Mouse (Mus musculus) lung, postnatal 4 days (tissue): Measurements from ENCODE around the gene Usp20.

Experiments
- DNase-seq, 2 experiments: peaks; one replicate each; pipeline ENCODE4 v3.0.0; 2021

The Usp20 gene

DNA sequence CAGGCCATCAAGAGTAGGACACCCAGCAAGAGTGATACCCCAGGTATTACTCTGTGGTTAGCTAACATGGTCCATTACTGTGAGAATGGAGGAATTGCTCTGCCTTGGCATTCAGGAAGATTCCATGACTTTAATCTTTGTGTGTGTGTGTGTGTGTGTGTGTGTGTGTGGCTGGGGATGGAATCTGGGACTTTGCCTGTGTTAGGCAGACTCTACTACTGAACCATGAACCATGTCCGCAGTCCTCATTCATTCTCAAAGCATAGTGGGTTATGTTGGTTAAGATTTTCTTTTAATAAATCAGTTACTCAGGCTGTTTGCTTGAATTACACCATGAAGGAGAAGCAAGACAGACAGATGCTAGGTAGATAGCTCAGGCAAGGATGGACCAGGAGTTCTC, 61.8 kb downstream of the Usp20 start:
- DNase-seq = no peak

DNA sequence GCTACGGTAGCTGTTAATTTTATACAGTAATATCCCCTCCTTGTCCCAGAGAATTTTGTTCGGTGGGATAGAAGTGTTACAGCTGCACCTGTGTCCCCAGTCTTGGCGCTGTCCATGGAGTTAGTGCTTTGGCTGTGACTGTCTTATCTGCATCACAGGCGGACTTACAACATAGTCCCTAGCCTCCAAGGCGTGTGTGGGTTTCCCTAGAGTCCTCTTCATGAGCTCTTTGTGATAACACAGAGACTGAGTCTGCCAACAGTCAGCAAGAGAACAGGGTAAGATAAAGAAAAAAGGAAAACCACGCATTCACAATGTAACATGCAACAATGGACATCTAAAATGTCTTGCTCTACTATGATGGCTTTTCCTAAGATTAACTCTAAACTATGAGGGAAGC, 66.0 kb downstream of the Usp20 start:
- no peak for DNase-seq

DNA sequence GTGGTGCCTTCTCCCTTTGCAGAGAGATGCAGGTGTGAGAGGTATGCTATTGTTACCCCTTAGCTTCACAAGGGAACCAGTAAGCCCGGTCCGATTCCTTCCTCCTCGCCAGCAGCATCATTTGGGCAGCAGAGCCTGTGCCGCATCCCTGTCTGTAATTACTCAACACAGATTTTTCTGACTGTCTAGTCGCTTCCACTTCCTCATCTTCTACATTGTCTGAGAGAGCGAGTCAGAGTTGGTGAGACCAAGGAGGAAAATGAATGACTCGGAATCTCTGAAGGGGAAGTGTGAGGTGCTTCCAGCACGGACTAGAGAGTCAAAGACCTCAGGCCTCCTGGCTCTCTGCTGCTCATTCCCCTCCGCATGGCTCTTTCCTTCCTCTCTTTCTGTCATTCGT, 70.4 kb downstream of the Usp20 start:
- DNase-seq = peak in 1 of 2 experiments; percentile 30

DNA sequence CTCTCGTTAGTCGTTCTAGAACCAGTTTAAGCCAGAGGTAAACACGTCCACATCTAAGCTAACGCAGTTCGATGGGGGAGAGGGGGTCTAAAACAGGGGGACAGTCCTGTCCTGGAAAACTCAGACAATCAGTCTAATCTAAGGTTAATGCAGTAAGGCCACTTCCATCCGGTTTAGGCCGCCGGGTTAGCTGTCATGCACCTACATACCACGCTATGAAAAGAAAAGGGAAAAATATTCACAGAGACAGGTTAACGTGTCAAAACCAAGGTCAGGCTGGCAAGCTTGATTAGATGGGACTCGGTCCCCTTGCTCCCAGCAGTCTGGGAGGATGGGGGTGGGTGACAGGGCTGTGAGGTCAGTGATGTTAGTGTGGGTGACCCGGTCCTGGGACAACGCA, 71.3 kb downstream of the Usp20 start:
- DNase-seq = no peak

DNA sequence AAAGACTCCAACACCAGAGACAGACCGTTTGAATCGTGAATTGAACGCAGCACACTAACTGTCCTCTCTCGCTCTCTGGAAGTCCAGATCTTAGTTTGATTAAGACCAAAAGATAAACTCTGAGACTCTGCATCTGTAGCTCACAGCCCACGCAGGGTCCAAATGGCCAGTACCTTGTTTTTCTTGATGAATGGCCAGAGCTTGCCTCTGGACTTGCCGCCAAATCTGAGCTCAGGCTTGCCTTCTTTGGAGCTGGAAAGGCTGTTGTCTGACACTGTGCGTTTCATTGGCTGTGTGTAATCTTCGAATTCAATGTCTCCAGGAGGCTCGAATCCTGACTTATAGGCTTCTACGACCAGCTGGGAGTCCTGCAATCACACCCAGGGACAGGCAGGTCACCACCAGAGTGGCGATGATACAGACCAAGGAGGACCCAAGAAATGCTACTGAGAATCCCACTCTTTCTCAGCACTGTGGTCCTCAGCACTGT, 71.8 kb downstream of the Usp20 start:
- DNase-seq = no peak

DNA sequence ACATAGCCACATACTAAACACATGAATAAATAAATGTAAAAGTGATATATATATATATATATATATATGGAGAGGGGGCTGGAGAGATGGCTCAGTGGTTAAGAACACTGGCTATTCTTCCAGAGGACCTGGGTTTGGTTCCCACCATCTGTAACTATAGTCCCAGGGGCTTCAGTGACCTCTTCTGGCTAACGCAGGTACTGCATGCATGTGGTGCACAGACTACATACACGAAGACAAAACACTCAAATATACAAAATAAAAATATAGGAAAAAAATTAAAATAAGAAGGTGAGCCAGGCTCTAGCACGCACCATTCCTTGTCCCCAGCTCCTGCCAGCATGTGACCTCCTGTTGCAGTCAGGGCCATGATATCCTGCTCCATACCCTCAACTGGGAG, 74.0 kb downstream of the Usp20 start:
- no peak for DNase-seq

DNA sequence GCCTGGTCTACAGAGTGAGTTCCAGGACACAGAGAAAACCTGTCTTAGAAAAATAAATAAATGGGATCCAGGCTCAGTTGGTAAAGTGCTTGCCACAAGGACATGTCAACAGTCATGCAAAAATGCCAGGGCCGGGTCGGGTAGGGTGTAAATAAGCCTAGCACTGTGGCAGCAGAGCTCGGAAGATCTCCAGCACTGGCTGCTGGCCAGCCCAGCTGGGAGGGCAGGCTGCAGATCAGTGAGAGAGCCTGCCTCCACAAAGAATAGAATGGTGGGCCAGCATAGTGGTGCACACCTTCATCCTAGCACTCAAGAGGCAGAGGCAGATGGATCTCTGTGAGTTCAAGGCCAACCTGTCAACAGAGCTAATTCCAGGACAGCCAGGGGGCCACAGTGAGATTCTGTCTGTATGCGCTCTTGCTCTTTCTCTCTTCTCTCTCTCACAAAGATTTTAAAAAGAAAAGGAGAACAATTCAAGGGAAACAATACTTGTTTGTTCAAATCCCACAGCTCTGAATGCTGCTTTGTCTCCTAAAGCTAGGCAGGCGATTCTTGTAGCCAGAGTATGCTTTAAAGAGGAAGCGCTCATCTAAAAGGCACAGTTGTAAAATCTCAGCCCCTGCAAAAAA, 75.6 kb downstream of the Usp20 start:
- DNase-seq = no peak

DNA sequence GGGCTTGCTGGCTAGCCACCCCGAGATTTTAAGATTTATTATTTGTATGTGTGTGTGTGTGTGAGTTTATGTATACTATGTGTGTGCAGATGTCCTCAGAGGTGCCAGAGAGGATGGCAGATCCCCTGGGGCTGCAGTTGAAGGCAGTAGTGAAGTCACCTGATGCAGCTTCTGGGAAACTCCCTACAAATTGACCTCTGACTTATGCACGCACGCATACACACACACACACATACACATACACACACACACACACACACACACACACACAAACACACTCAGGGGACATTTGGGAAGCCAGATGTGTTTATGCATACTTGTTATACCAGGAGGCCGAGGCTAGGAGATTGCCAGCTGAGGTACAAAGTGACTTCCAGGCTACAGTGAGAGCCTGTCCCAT, 76.4 kb downstream of the Usp20 start:
- DNase-seq = no peak

DNA sequence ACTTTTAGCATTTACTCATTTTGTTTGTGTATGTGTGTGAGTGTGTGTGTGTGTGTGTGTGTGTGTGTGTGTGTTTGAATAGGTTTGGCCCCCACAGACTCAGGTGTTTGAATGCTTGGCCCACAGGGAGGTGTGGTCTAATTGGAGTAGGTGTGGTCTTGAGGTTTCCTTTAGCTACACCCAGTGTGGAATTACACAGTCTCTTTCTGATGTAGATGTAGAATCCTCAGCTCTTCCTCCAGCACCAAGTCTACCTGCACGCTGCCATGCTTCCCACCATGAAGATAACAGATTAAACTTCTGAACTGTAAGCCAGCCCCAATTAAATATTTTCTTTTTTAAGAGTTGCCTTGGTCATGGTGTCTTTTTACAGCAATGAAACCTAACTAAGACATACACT, 78.2 kb downstream of the Usp20 start:
- DNase-seq = no peak

DNA sequence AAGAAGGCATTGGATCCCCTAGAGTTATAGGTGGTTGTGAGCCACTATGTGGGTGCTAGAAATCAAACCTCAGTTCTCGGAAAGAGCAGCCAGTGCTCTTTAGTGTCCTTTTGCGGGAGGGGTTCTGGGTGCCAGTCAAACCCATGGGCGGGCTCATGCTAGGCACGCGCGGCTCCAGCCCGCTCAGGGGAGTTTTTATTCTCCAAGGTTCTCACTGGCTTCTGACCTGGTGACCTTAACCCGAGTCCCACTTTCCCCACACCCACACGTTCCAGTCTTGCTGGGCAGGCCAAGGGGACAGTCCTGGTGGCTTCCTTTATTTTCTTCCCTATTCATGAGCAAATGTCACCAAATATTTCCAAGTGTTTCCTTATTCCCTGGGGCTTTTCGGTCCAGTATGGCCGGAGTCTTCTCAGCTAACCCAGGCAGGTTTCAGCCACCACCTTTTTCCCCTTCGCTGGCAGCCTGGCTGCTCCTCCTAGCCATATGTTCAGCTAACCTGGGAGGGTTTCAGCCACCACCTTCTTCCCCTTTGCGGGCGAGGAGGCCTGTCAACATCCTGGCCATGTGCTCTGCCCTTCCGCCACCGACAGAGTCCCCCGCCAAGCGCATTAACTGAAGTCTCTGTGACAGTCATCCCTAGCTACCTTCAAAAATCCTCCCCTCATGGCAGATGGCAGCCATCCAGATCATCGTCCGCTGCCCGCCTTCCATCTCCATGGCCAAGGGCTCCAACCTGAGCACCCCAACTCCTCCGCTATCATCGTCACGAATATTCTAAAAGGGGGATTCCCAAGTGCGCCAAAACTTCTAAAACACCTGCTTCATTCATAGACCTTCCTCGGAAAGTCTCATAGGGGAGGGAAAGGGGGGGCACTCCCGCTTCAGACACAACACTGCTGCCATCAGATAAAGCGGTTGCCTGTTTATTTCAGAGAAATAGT, 79.0 kb downstream of the Usp20 start:
- DNase-seq = peak; percentile 58 to 61

DNA sequence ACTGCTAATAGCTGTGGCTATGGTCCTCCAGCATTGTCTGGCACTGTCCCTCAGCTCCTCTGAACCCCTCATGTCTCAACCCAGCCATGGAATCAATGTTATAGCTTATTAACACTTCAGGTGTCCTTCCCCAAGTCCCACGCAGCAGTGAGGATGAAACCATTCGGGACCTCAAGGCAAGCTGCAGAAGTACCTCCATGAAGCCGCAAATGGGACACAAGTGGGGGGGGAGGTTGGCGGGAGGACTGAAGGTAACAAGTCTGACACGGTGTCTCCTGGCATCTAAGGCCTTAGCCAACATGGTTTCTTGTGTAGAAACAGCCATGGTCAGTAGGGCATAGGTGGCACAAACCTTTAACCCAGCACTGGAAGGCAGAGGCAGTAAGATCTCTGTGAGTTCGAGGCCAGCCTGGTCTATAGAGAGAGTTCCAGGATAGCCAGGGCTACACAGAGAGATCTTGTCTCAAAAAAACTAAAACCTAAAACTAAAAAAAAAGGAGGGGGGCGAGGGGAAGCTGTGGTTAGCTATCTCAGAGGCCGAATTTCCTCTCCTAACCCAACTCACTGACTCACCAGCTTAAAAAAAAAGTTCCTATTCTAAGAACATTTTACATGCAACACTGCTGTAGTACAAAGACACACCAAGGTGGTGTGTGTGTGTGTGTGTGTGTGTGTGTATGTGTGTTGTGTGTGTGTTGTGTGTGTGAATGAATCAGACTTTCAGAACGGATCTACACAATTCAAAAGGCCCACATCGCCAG, 80.0 kb downstream of the Usp20 start:
- no peak for DNase-seq

DNA sequence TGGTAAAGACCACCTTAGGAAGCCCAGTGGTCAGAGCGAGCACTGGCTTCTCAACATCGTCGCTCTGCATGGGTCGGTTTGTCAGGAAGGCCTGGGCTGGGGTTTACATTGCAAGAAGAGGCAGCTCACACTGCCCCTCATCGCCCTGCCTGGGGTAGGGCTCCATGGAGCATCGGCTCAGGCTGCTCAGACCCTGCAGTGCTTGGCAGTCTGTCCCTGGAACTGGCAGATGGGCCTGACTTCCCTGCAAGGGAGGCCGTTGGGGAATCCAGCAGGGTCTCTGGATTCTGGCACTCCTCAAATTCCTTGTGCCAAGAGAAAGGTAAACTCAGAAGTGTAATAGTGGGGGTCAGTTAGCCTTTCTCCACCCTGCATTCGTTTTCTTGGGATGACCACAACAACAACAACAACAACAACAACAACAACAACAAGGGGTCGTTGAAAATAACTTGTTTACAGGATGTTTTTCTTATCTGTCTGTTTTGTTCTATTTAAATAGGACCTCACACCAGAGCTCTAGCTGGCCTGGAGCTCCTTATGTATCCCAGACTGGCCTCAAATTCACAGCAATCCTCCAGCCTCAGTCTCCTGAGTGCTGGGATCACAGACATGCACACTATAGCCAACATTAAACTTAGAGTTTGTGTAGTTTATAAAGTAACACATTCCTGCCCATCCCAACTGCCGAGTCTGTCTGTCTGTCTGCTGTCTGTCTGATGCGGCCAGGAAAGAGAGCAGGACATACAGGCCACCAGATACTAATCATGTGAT, 84.1 kb downstream of the Usp20 start:
- DNase-seq = no peak

DNA sequence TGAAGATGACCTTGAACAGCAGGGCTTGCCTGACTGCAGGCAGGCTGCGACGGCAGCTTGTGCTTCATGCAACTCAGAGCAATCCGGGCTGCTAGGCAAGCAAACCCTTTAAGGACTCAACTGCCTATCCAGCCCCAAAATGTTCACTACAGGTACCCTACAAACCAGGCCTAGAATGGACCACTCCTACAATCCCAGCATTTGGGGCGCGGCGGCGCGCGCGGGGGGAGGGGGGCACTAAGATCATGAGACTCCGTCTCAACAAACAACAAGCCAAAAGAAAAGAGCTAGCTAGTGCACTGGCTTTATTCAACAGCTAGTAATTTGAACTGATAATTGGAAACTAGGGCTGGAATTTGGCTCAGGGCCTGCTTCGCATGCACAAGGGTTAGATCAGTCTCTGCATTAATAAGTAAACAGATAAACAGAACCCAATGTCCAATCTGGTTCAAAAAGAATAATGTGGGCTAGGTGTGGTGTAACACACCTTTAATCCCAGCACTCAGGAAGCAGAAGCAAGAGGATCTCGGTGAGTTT, 85.0 kb downstream of the Usp20 start:
- no peak for DNase-seq

DNA sequence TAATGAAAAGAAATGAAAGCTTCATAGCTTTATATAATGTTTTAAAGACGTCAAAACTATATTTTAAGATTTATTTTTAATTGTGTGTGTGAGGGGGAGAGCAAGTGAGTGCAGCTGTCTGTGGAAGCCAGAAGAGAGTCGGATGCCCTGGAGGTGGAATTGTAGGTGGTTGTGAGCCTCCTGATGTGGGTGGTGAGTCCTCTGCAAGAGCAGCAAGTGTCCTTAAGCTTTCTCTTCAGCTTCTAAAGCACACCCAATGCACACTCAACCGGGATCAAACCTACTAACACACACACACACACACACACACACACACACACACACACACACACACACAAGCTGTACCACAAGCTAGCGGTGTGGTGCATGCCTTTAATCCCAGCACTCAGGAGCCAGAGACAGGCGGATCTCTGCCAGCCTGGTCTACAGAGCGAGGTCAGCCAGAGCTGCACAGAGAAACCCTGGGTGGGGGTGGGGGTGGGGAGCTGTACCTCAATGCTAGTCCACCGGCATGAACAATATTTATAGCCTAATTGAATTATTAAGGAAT, 85.7 kb downstream of the Usp20 start:
- no peak for DNase-seq

DNA sequence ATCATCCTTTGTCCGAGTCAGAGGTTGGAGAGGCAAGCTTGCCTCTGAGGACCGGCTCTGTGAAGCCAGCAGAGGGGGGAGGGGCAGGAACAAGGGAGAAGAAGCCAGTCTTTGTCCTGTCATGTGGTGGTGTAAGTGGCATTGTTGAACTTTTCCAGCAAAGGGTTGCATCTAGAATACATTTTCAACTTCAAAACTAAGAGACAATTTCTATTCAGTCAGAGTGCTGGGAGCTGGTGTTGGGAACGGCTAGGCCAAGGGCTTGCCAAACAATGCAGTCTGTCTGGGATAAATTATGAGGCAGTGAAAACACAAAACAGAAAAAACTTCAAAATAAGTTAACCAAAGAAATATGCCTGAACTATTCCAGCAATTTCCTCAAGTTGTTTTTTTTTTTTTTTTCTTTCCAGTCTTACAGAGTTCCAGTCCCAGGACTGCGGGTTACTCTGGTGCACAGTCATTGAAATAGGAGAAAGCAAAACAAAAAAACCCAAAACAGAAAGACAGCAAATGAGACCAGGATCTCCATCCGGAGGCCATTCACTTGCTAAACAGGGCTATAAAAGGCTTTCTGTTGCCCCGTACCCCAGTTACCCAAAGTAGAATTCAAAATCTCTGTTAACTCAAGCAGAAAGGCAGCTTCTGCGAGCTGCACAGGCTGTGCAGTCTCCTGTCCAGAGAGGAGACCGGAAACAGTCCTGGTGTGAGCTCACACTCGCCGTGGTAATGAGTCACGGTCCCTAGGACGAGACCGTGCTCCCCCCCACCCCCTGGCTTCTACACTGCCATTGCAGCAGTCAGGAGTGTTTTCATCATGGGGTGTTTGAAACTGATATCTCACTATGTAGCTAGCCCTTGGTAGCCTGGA, 86.4 kb downstream of the Usp20 start:
- DNase-seq = peak; percentile 40 to 41

DNA sequence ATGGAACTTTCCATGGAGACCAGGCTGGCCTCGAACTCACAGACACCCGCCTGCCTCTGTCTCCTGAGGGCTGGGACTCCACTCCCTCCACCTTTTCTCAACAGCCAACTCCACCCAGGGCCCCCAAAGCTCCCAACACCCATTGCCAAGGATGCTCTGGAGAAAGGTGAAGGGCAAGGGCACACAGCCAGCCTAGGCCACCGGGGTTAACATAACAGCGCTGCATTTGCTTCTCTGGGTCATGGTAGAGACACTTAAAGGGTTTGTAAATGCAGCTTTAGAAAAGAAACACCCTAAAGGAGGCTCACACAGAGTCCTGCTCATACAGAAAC, 87.0 kb downstream of the Usp20 start:
- no peak for DNase-seq

DNA sequence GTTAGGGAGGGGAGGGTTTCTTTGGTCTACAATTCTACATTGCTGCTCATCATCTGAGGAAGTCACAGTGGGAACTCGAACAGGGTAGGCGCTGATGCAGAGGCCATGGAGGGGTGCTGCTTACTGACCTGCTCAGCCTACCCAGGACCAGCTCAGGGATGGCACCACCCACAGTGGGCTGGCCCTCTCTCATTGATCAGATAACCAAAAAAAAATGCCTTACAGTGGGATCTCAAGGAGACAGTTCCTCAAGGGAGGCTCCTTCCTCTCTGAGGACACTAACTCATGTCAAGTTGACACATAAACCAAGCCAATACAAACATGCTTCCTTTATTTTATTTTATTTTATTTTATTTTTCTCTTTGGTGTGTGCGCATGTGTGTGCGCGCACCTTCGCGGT, 87.4 kb downstream of the Usp20 start:
- DNase-seq = no peak
